Mouse (Mus musculus): ENCODE results near the gene Hsd17b2. TPM values are rescaled to one million over a fixed set of nuclear protein-coding genes. Genes with fewer than 3 reads are reported as not detected.

Gene Hsd17b2
- total RNA-seq, 1 experiment from 2014 or later, result not detected

Other genes starting within 250 kb of the Hsd17b2 start
- 56.3 and 76.7 TPM in 2 replicates for gene Plcg2, start 203.6 kb upstream of the Hsd17b2 start, total RNA-seq (2017)
- 3.5 and 3.7 TPM in 2 replicates for gene Sdr42e1, start 28.2 kb upstream of the Hsd17b2 start, total RNA-seq (2017)
- 46.9 and 51.0 TPM in 2 replicates for gene Mphosph6, start 100.0 kb downstream of the Hsd17b2 start, total RNA-seq (2017)

All from common myeloid progenitor, adult 5-6 weeks (primary cell).